Mouse (Mus musculus) forebrain, embryonic 16.5 days (tissue): ENCODE measurements around the gene Tbrg4. TPM values are rescaled to one million over a fixed set of nuclear protein-coding genes. Genes with fewer than 3 reads are reported as not detected.
A peak's percentile ranks its signal among the peaks of the same experiment; 100 is the strongest.

ENCODE experiments used
- ATAC-seq: fragments of 200-750 bp; cut with Nextera tagmentation; 2 replicates; pipeline ENCODE4 v1.8.0; 2017; ENCODE audit warnings: mild to moderate bottlenecking, moderate library complexity
- H3K27ac ChIP-seq: fragments of 300-500 bp; sonication (generic); 2 replicates; pipeline ENCODE4 v1.5.1; 2014; ENCODE audit warnings: low read length, control low read depth
- H3K27me3 ChIP-seq: fragments of 300-500 bp; sonication (generic); replicated peaks from 2 replicates; pipeline ENCODE4 v1.6.1; 2014; ENCODE audit warnings: low read length; ENCODE audit not compliant: control insufficient read depth, insufficient read depth
- H3K36me3 ChIP-seq: fragments of 300-500 bp; sonication (generic); 2 replicates; pipeline ENCODE4 v1.6.1; 2014; ENCODE audit not compliant: control insufficient read depth, insufficient read depth
- H3K4me1 ChIP-seq: fragments of 300-500 bp; sonication (generic); replicated peaks from 2 replicates; pipeline ENCODE4 v1.6.1; 2014; ENCODE audit warnings: low read length; ENCODE audit not compliant: control insufficient read depth, insufficient read depth
- H3K4me2 ChIP-seq: fragments of 300-500 bp; sonication (generic); 2 replicates; pipeline ENCODE4 v1.6.1; 2014; ENCODE audit warnings: mild to moderate bottlenecking, low read length, control low read depth
- H3K4me3 ChIP-seq: fragments of 300-500 bp; sonication (generic); replicated peaks from 2 replicates; pipeline ENCODE4 v1.5.1; 2014; ENCODE audit warnings: mild to moderate bottlenecking, low read length, control low read depth
- H3K9ac ChIP-seq: fragments of 300-500 bp; sonication (generic); replicated peaks from 2 replicates; pipeline ENCODE4 v1.6.1; 2014; ENCODE audit warnings: low read depth, low read length, control low read depth
- H3K9me3 ChIP-seq: fragments of 300-500 bp; sonication (generic); 2 replicates; pipeline ENCODE4 v1.6.1; 2016; ENCODE audit warnings: low read length; ENCODE audit not compliant: control insufficient read depth
- WGBS: fragments of 180-500 bp; shearing (Covaris S2); extraction: QIAGEN DNeasy Blood & Tissue Kit; methylation state at CpG from one replicate; pipeline ENCODE4 v1.1.7; 2014; 5-methylcytosine and 5-hydroxymethylcytosine counted together
- polyA plus RNA-seq: library from polyadenylated mRNA; unstranded; fragments of >200 nt; fragmentation: Nextera tagmentation; extraction: Ambion mirVana; gene quantifications from 2 replicates; pipeline ENCODE4 v1.2.1, GENCODE M21; 2015

The Tbrg4 gene
- polyA plus RNA-seq, 1 experiment from 2014 or later: 32.2 TPM

DNA sequence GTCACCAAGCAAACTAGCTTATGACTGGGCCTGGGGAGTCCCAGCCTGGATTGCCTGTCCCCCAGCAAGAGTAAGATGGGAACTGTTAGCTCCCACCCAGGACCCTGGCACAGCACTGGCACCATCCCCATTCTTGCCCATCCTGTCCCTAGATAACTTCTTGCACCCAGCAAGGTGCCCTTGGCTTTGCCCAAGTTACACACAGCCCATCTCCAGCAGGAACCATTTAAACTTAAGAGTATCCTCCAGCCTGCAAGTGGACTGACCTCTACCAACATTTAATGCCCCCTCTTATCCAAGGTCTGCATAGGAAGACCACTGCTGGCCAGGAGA lies 21.3 kb downstream of the Tbrg4 start:
- no peaks in the 10 kb centered on the region for H3K27me3 ChIP-seq
- peak overlapping the region; percentile 65 for H3K4me3 ChIP-seq
- no peak for ATAC-seq
- H3K9ac ChIP-seq: peak overlapping the region; percentile 82
- peak overlapping the region; percentile 98 for H3K27ac ChIP-seq
- peak overlapping the region; percentile 71 for H3K4me2 ChIP-seq
- H3K36me3 ChIP-seq: peaks cover 5% of the 10 kb centered on the region; the same call in 1 of the 2 replicates
- peaks cover 41% of the 10 kb centered on the region for H3K4me1 ChIP-seq
- no peaks in the 10 kb centered on the region for H3K9me3 ChIP-seq

DNA sequence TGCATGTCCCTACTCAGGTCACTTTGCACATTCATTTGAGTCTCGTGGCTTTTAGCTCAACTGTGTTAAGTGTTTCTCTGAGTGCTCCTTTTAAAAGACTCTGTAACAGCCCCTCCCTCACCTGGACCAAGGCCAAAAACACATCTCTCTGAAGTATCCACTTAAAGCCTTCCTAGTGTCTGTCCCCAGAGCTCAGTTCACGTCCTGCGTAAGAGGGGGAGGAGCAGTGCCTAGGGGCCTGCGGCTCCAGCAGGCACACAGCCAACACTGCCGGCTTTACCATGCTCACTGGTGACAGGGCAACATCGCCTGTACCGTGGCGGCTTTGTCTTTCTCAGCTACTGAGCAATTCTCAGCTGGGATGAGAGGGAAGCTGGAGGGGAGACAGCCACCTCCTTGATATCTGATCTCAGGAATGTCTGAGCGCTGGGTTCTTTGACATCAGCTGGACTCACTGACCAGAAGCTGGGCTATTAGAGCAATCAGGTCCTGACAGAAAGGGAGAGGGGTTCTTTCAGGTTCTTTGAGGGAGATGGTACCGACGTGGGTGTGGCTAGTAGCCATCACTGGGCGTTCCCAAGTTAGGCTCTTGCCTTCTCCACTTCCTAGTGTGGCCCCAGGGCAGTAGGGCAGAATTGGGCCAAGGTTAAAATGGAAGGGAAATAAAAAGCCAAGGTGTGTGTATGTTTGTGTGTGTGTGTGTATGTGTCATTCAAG lies 21.8 kb downstream of the Tbrg4 start:
- H3K9ac ChIP-seq: peak overlapping the region; percentile 82
- no peaks in the 10 kb centered on the region for H3K27me3 ChIP-seq
- peak overlapping the region; percentile 98 for H3K27ac ChIP-seq
- H3K4me2 ChIP-seq: peak overlapping the region; percentile 71
- WGBS: 9% methylated on average over 12 of the region's 12 CpGs
- H3K9me3 ChIP-seq: no peaks in the 10 kb centered on the region
- peak; percentile 31 for ATAC-seq
- peaks cover 5% of the 10 kb centered on the region; the same call in 1 of the 2 replicates for H3K36me3 ChIP-seq
- peaks cover 46% of the 10 kb centered on the region for H3K4me1 ChIP-seq
- peak overlapping the region; percentile 65 for H3K4me3 ChIP-seq

DNA sequence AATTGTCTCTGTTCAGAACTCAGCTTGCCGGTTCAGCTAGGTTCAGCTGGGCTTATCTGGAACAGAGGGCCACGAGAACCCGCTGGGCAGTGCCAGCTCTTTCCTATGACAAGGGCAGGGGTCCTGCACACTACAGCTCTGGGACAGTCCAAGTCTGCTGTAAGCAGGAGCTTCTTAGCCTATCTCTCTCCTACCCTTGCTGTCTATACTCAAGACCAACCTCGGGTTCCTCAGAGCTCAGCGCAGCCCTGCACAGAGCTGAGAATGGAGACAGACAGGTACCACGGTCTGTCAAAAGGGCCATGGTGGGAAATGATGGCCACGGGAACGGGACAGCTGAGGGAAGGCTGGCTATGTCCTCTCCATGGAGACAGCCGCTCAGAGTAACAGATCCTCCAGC lies 22.6 kb downstream of the Tbrg4 start:
- H3K4me1 ChIP-seq: peaks cover 54% of the 10 kb centered on the region

DNA sequence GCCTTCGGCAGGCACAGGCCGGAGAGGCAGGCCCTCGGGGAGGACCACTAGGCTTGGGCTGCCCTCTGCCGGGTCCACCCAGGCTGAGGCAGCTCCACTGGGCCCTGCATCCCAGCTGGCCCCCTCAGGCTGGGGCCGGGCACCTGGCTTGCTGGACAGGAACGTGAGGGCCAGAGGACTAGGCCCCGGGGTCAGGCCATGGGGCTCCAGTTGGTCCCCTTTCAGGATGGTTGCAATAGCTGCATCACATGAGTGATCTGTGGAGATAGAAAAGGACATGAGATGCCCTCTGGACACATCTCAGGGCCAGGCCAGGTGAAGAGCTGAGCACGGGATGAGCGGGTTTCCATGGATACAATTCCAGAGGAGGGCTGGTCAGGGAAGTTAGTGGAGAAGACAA lies 23.2 kb downstream of the Tbrg4 start:
- no peak overlapping the region for H3K4me2 ChIP-seq
- no peaks in the 10 kb centered on the region for H3K27me3 ChIP-seq
- H3K9me3 ChIP-seq: no peaks in the 10 kb centered on the region
- H3K4me1 ChIP-seq: peaks cover 60% of the 10 kb centered on the region
- no peak overlapping the region for H3K27ac ChIP-seq
- no peak overlapping the region for H3K4me3 ChIP-seq
- H3K9ac ChIP-seq: no peak overlapping the region
- 83% methylated on average over 9 of the region's 9 CpGs for WGBS
- no peak for ATAC-seq
- H3K36me3 ChIP-seq: peaks cover 5% of the 10 kb centered on the region; the same call in 1 of the 2 replicates

More for the DNA sequence above, 22.6 kb downstream of the Tbrg4 start:
- 82% methylated on average over 9 of the region's 9 CpGs for WGBS
- Histone ChIP-seq H3K9me3 (no peaks in the 10 kb centered on the region), H3K36me3 (peaks cover 5% of the 10 kb centered on the region; the same call in 1 of the 2 replicates), H3K4me3 (peak overlapping the region; percentile 65), H3K9ac (peak overlapping the region; percentile 82), H3K27me3 (no peaks in the 10 kb centered on the region), H3K4me2 (peak overlapping the region; percentile 71), H3K27ac (peak overlapping the region; percentile 19; the same call in 1 of the 2 replicates)
- ATAC-seq: no peak

DNA sequence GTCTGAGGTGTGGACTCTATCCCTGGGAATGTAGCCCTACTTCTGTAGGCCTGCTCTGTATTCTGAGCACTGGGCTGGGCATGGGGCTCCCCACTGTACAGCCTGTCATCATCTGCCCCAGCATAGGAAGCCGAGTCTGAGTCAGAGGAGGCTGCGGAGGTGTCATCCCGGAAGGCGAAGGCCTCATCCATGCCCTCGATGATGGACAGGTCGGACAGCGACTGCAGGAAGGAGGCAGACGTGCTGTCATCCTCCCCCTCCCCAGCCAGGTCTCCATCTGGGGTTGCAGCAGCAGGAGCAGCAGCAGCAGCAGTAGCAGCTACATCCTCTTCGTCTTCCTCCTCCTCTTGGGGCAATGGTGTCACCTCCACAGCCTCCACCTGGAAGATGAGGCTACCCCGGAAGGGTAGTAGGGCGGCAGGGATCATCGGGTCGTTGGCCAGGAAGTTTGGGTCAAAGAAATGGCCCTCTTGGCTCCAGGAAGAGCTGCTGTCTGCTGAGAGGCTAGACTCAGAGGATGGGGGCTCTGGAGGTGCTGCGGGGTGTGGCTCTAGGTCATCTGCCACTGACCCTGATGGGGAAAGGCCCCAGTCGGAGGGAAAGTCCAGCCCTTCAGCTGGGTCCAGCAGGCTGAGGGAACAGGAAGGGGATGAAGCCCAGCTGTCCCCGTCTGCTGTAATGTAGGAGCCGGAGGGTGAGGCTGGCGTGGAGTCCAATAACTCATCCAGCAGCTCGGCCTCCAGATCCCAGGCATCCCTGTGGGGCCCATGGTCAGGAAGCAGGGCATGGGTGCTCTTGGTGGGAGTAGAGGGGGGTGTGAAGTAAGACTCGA lies 24.0 kb downstream of the Tbrg4 start:
- peaks cover 59% of the 10 kb centered on the region for H3K4me1 ChIP-seq
- no peak for ATAC-seq
- no peaks in the 10 kb centered on the region for H3K27me3 ChIP-seq
- no peak overlapping the region for H3K4me2 ChIP-seq
- H3K27ac ChIP-seq: no peak overlapping the region
- H3K9me3 ChIP-seq: no peaks in the 10 kb centered on the region
- peaks cover 5% of the 10 kb centered on the region; the same call in 1 of the 2 replicates for H3K36me3 ChIP-seq
- no peak overlapping the region for H3K9ac ChIP-seq
- 86% methylated on average over 20 of the region's 20 CpGs for WGBS
- H3K4me3 ChIP-seq: no peak overlapping the region

DNA sequence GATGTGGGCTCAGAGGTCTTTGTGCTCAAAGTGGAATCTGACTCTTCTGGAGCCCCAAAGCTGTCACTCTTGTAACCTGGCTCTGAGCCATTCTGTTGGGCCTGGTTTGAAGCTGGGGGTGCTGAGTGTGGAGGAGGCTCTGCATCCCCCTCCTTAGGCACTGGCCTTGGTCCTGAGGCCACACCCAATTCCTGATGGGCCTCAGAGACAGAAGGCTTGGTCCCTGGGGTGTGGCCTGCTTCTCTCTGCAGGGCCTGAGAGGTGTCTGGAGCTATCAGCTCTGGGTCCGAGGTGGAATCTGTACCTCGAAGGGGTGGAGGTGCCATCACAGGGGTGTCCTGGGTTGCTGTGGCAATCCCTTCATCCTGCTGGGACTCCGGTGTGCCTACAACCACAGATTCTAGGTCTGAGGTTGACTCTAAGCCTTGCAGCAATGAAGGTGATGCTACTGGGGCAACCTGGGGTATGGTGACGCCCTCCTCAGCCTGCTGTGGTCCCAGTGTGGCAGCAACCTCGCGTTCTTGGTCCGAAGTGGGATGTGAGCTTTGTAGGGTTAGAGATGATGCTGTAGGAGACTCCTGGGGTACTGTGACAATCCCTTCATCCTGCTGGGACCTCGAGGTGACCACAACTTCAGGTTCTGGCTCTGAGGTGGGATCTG lies 25.5 kb downstream of the Tbrg4 start:
- 86% methylated on average over 8 of the region's 8 CpGs for WGBS
- peaks cover 50% of the 10 kb centered on the region for H3K4me1 ChIP-seq
- H3K36me3 ChIP-seq: peaks cover 13% of the 10 kb centered on the region
- H3K9me3 ChIP-seq: no peaks in the 10 kb centered on the region
- no peak for ATAC-seq
- H3K4me3 ChIP-seq: no peak overlapping the region
- H3K27ac ChIP-seq: no peak overlapping the region
- H3K9ac ChIP-seq: no peak overlapping the region
- no peaks in the 10 kb centered on the region for H3K27me3 ChIP-seq
- no peak overlapping the region for H3K4me2 ChIP-seq

DNA sequence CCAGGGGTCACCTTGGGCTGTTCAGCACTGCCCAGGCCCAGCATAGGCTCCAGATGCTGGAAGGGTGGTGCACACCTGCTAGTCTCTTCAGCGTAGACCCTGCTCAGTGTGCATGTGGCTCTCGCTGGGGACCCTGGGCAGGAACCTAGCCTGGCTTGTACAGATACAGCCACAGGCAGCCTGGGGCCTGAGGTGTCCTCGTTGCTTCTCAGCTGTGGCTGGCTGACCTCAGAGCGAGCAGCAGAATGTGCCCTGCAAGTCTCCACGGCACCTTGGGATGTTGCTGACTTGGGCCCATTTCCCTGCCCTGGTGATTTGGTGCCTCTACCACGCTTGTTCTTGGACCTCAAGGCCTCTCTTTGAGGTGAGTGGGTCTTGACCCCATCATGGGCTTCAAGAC lies 26.0 kb downstream of the Tbrg4 start:
- Histone ChIP-seq H3K4me3 (no peak overlapping the region), H3K27me3 (no peaks in the 10 kb centered on the region), H3K9me3 (no peaks in the 10 kb centered on the region), H3K27ac (no peak overlapping the region; the same call in 1 of the 2 replicates), H3K4me2 (peak overlapping the region; percentile 58), H3K9ac (peak overlapping the region; percentile 58; the same call in 1 of the 2 replicates), H3K36me3 (peaks cover 15% of the 10 kb centered on the region), H3K4me1 (peaks cover 50% of the 10 kb centered on the region)
- no peak for ATAC-seq
- WGBS: 81% methylated on average over 6 of the region's 6 CpGs

DNA sequence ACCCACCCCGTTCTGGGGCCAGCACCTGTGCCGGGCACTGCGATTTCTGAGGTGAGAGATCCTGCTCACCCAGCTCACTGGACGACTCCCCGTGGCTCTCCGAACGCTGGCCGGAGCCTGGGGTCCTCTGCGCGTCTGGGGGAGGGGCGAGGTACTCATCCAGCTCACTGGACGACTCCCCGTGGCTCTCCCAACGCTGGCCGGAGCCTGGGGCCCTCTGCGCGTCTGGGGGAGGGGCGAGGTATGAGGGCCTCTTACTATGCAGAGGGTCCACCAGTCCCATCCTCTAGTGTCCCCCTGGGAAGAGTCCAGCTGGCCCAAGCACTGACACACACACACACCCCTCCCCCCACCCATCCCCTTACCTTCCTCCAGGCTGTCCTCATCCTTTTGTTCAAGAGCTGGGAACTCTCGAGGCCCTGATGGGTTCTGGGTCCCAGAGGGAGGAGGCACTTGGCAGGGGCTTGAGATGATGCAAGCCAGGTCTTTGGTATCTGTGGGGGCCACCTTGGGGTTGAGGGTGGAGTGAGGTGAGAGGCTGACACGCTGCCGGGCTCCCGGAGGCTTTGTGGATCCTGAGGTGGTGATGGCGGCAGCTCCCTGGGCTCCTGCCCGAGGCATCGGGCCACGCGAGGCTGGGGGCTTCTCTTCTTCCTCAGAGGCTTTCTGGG lies 26.7 kb downstream of the Tbrg4 start:
- Histone ChIP-seq H3K4me2 (peak overlapping the region; percentile 58), H3K36me3 (peaks cover 15% of the 10 kb centered on the region), H3K4me3 (peak overlapping the region; percentile 30), H3K9me3 (no peaks in the 10 kb centered on the region), H3K9ac (peak overlapping the region; percentile 58), H3K4me1 (peaks cover 43% of the 10 kb centered on the region), H3K27ac (peak overlapping the region; percentile 41), H3K27me3 (no peaks in the 10 kb centered on the region)
- 9% methylated on average over 26 of the region's 27 CpGs for WGBS
- 0 out of 2 replicates have a peak, but pooled peaks have one; percentile 2 for ATAC-seq
